Comparison of ENCODE assay signal across 7 mouse cellular contexts in the genomic region with DNA sequence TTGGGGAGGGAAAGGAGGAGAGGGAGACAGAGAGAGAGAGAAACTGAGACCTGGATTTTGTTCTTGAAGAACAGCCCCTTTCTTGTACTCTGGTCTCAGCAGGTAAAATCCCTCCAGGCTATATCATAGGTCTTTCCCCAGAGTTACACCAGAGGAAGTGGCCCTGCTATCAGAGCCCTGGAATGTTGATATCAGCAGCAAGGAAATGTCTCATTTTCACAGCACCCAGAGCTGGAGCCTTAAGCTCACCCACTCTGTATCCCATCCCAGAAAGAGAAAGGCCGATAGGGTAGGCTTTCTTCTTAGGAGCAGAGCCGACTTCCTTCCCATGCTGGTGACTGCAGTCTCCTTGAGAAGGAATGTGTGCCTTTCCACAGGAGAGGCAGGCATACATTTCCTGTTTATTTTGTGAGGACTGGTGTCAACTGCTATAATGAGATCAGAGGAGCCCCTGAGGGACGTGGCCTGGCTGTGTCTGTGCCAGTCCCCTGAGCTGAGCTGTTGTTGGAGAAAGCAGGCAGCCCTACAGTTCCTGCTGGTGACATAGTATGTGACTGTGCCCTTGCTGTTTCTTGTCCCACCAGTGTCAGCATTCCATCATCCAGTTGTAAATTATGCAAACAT.
DNase-seq lines count a peak whose midpoint lies in the region; ATAC-seq and TF ChIP-seq lines count a peak whose summit lies in the region.

No protein-coding gene starts in this region.

- no peak for TF ChIP-seq CTCF in liver, postnatal 0 days (IDR thresholded peaks at IDR 0.05; ENCODE audit: low read depth)

- H3K4me3 ChIP-seq in embryonic facial prominence, embryonic 10.5 days = no peak overlapping the region
- no peak overlapping the region for H3K4me3 ChIP-seq in intestine, embryonic 16.5 days (ENCODE audit: low read length)
- H3K4me3 ChIP-seq in liver, postnatal 0 days (ENCODE audit: low read depth, low read length) = no peak overlapping the region

- 20% methylated on average over 3 of the region's 3 CpGs for WGBS in embryonic facial prominence, embryonic 10.5 days
- WGBS in intestine, embryonic 16.5 days = 17% methylated on average over 3 of the region's 3 CpGs
- 56% methylated on average over 3 of the region's 3 CpGs for WGBS in liver, postnatal 0 days (ENCODE audit: insufficient replicate concordance)

- H3K27me3 ChIP-seq in embryonic facial prominence, embryonic 10.5 days (replicated peaks; ENCODE audit: low read depth, poor library complexity, severe bottlenecking) = no peaks in the 10 kb centered on the region
- no peaks in the 10 kb centered on the region for H3K27me3 ChIP-seq in intestine, embryonic 16.5 days (replicated peaks; ENCODE audit: control insufficient read depth, insufficient read depth, low read length)
- no peaks in the 10 kb centered on the region for H3K27me3 ChIP-seq in liver, postnatal 0 days (ENCODE audit: insufficient read depth, low read length)

- TF ChIP-seq EP300 in liver, postnatal 0 days (IDR thresholded peaks at IDR 0.05; ENCODE audit: low read depth) = no peak

- peak; percentile 56 for ATAC-seq in intestine, embryonic 16.5 days
- ATAC-seq in liver, postnatal 0 days = peak; percentile 31

- peaks cover 15% of the 10 kb centered on the region; the same call in 1 of the 2 replicates for H3K36me3 ChIP-seq in embryonic facial prominence, embryonic 10.5 days (replicated peaks)
- H3K36me3 ChIP-seq in intestine, embryonic 16.5 days (ENCODE audit: control insufficient read depth, insufficient read depth, low read length) = no peaks in the 10 kb centered on the region
- no peaks in the 10 kb centered on the region; the same call in 1 of the 2 replicates for H3K36me3 ChIP-seq in liver, postnatal 0 days (replicated peaks; ENCODE audit: insufficient read depth, low read length)

- H3K9me3 ChIP-seq in embryonic facial prominence, embryonic 10.5 days = no peaks in the 10 kb centered on the region
- H3K9me3 ChIP-seq in intestine, embryonic 16.5 days (ENCODE audit: control insufficient read depth, low read length) = no peaks in the 10 kb centered on the region
- no peaks in the 10 kb centered on the region for H3K9me3 ChIP-seq in liver, postnatal 0 days (ENCODE audit: low read length)

- no peak overlapping the region for H3K4me2 ChIP-seq in intestine, embryonic 16.5 days (ENCODE audit: low read depth, low read length)
- no peak overlapping the region for H3K4me2 ChIP-seq in liver, postnatal 0 days (ENCODE audit: low read depth, low read length)

- peak; percentile 31 for DNase-seq in ZHBTc4 (ENCODE audit: low read depth, low spot score)
- DNase-seq in embryonic facial prominence, embryonic 10.5 days (ENCODE audit: low spot score) = peak; percentile 49
- DNase-seq in liver, postnatal 0 days = no peak
- DNase-seq in testis, postnatal 14 days (ENCODE audit: low spot score) = no peak
- DNase-seq in cerebellum, adult 11-12 months = no peak
- DNase-seq in right cerebral cortex, postnatal 10 days (ENCODE audit: low spot score in 2 of 2) = no peak

- H3K4me1 ChIP-seq in embryonic facial prominence, embryonic 10.5 days = peaks cover 71% of the 10 kb centered on the region
- H3K4me1 ChIP-seq in intestine, embryonic 16.5 days (ENCODE audit: control insufficient read depth, insufficient read depth, low read length) = peaks cover 31% of the 10 kb centered on the region
- H3K4me1 ChIP-seq in liver, postnatal 0 days (ENCODE audit: insufficient read depth) = peaks cover 38% of the 10 kb centered on the region

- no peak overlapping the region for H3K9ac ChIP-seq in intestine, embryonic 16.5 days (ENCODE audit: low read depth, low read length)
- no peak overlapping the region for H3K9ac ChIP-seq in liver, postnatal 0 days (replicated peaks)

- peak overlapping the region; percentile 91 for H3K27ac ChIP-seq in embryonic facial prominence, embryonic 10.5 days (replicated peaks)
- H3K27ac ChIP-seq in intestine, embryonic 16.5 days (ENCODE audit: low read length) = peak overlapping the region; percentile 26
- peak overlapping the region; percentile 20; the same call in 1 of the 2 replicates for H3K27ac ChIP-seq in liver, postnatal 0 days (ENCODE audit: low read depth)

Comparison
In these comparisons a context has a peak if more than half of its experiments do, and no peak if none do; other contexts are left out.
1. DNase-seq: peak in ZHBTc4 (single experiment) and embryonic facial prominence, embryonic 10.5 days (single experiment); none in liver, postnatal 0 days (single experiment), testis, postnatal 14 days (single experiment), cerebellum, adult 11-12 months (single experiment) and right cerebral cortex, postnatal 10 days (0 of 2).
2. H3K27ac ChIP-seq: peak in every context shown above with its lines; median percentile 91 in embryonic facial prominence, embryonic 10.5 days; 26 in intestine, embryonic 16.5 days; 20 in liver, postnatal 0 days.